Mouse (Mus musculus) mouse embryonic stem cell (cell line): ENCODE data around the gene Zdhhc20.

Experiments used
- in situ Hi-C, 2 experiments: fragments of 300-500 bp; cut with MboI; formaldehyde crosslinking; loops; 1 replicate in 1 of 2; 3 replicates in 1 of 2; pipeline ENCODE4 v1.14.3; 2019 to 2020; ENCODE audit warnings: low sequenced_read_pairs in 2 of 2, low pct_unique_long_range_greater_than_20kb in 1 of 2, mixed read lengths in 1 of 2; ENCODE audit not compliant: unreplicated experiment in 1 of 2

Zdhhc20 gene

DNA sequence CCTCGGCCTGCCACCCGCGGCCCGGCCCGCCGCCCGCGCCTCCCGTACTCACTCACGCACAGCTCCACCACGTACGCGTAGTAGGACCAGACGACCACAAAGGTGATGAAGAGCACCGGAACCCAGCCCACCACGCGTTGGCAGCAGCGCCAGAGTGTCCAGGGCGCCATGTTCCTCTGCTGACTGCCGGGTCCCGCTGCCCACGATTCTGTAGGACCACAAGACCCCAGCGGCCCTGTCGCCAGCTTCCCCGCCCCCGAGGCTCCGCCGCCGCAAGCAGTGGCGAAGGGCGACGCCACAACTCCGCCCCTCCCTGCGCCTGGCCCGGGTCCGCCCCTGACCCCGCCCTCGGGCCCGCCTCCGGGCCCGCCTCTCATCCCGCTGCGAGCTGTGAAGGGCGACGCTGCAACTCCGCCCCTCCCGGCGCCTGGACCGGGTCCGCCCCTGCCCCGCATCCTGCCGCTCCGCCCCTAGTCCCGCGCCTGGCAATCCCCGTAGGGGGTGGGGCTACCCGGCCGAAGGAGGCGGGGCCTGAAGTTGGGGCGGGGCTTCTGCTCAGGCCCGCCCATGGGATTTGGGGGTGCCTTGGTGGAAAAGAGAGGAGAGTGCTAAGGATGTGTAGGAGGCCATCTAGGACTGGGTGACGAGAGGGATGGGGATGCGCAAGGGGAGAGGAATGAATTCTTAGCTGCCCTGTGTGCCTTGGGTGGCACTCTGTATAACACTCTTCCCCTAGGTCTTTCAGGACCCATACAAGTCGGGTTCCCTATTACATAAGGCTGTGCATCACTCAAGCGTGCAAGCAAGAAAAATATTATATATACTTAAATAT is at the start of gene Zdhhc20:
TSS of gene Zdhhc20 (minus strand) at position 266 of the 832 bp plus-strand sequence.
- in situ Hi-C loops: no loop called here

DNA sequence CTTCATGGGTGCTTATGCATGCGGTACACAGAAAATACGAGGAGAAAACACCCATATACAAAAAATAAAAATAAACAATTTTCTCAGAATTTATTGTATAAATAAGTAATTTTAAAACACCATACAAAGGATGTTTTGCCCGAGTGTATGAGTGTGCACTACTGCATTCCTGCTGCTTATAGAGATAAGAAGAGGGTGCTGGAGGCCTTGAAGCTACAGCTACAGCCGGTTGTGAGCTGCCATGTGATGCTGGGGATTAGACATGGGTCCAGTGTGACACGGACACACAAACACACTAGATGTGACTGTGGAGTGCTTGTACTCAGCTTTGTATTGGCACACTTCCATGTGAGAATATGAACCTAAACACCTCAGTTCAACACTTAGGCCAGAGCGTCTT is 47.2 kb upstream of the Zdhhc20 start:
- in situ Hi-C loops: no loop called here

DNA sequence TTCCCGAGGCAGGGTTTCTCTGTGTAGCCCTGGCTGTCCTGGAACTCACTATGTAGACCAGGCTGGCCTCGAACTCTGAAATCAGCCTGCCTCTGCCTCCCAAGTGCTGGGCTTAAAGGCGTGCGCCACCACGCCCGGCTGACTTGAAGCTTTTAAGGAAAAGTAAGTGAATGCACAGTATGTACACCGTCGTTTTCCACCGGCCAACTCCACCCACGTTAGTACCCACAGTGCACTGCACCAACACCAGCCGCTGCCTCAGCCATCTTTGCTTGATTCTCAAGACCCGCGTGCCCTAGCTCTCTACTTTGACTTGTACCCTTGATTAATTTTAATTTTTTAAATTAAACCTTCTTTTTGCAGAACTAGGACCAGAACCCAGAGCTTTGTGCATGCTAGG is 44.6 kb upstream of the Zdhhc20 start:
- in situ Hi-C loops: no loop called here

GRCm38 (mm10) chr14:57933608-57934007 is 43.5 kb upstream of the Zdhhc20 start:
- in situ Hi-C loops: no loop called here

GRCm38 (mm10) chr14:57932881-57933443 is 42.9 kb upstream of the Zdhhc20 start:
- in situ Hi-C loops: no loop called here

GRCm38 (mm10) chr14:57921428-57922131 is 31.5 kb upstream of the Zdhhc20 start:
- in situ Hi-C loops: loop anchor here in 1 of 2 experiments (25.0 kb wide), 1 partner anchor 234 kb away; no protein-coding TSS in a partner anchor

DNA sequence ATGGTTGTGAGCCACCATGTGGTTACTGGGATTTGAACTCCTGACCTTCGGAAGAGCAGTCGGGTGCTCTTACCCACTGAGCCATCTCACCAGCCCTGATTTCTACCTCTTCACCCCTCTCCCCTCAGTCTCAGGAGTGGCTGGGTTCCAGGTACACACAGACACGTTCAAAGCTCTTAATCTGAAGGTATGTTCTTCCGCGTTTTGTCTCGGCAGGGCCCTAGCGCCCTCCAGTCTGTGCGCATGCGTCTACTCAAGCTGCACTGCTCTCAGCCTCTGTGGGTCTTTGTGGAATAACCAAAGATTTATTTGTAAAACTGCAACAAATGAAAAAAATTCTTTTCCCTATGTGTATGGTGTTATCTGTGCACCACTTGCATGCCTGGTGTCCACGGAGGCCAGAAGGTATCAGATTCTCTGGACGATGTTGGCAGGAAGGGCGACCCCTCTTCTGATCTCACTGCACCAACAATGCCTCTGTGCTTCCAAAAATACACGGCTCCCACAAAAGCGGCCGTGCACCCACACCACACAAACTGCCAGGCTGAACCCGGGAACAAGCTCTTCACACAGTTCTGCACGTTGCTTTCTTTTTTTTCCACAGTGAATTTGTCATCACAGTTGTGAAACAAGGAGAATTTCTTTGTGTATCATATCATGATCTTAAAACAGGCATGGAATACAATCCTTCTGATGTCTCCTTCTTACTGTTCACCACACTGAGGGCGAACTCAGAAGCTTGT is 30.7 kb upstream of the Zdhhc20 start:
- in situ Hi-C loops: loop anchor here in 1 of 2 experiments (25.0 kb wide), 1 partner anchor 233 kb away; no protein-coding TSS in a partner anchor

GRCm38 (mm10) chr14:57919148-57919875 is 29.2 kb upstream of the Zdhhc20 start:
- in situ Hi-C loops: loop anchor here in 1 of 2 experiments (25.0 kb wide), 1 partner anchor 232 kb away; no protein-coding TSS in a partner anchor

GRCm38 (mm10) chr14:57915341-57915740 is 25.3 kb upstream of the Zdhhc20 start:
- in situ Hi-C loops: loop anchor here in 1 of 2 experiments (25.0 kb wide), 1 partner anchor 228 kb away; no protein-coding TSS in a partner anchor

- in situ Hi-C loops: loop anchor here (5.0 to 25.0 kb wide), 2 partner anchors 225 to 230 kb away; no protein-coding TSS in a partner anchor
These were observed 22.3 kb upstream of the Zdhhc20 start for GRCm38 (mm10) chr14:57912211-57913007.

DNA sequence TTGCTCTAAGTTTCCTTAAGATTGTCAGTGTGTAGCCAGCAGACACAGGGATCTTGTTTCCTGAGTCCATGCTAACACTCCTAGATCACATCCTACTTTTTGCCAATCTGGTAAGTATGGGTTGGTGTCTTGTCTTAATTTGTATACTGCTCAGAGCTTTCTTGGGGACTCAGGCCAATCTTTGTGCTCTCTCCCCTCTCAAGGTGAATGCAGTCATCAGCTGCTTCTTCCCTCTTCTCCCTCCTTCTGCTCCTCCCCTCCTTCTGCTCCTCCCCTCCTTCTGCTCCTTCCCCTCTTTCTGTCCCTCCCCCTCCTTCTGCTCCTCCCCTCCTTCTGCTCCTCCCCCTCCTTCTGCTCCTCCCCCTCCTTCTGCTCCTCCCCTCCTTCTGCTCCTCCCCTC is 21.7 kb upstream of the Zdhhc20 start:
- in situ Hi-C loops: loop anchor here (5.0 to 25.0 kb wide), 2 partner anchors 224 to 229 kb away; no protein-coding TSS in a partner anchor

GRCm38 (mm10) chr14:57911316-57911715 is 21.2 kb upstream of the Zdhhc20 start:
- in situ Hi-C loops: loop anchor here (5.0 to 25.0 kb wide), 2 partner anchors 224 to 229 kb away; no protein-coding TSS in a partner anchor

- in situ Hi-C loops: loop anchor here (5.0 to 25.0 kb wide), 2 partner anchors 223 to 228 kb away; no protein-coding TSS in a partner anchor
These were observed 20.5 kb upstream of the Zdhhc20 start for GRCm38 (mm10) chr14:57910501-57911068.

DNA sequence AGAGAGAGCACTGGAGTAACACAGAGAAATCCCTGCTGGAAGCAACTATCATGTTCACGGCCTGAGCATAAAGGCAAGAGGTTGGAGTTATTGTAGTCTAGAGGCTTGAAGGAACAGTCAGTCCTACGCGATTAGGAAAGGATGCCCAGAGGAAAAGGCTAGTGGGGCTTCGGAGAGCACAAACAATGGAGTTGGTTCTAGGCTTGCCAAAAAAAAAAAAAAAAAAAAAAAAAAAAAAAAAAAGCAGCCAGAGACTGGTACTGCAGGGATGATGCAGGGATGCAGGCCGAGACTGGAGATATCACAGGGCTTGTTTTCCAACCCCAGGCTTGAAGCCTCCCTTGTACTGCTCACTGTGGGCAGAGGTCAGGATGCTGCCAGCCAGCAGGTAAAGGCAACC is 19.2 kb upstream of the Zdhhc20 start:
- in situ Hi-C loops: loop anchor here in 1 of 2 experiments (25.0 kb wide), 1 partner anchor 222 kb away; no protein-coding TSS in a partner anchor

GRCm38 (mm10) chr14:57908431-57908830 is 18.4 kb upstream of the Zdhhc20 start:
- in situ Hi-C loops: loop anchor here in 1 of 2 experiments (25.0 kb wide), 1 partner anchor 221 kb away; no protein-coding TSS in a partner anchor

GRCm38 (mm10) chr14:57901998-57902397 is 11.9 kb upstream of the Zdhhc20 start:
- in situ Hi-C loops: loop anchor here (5.0 to 25.0 kb wide), 2 partner anchors 85 to 215 kb away; no protein-coding TSS in a partner anchor
